Mouse (Mus musculus): Measurements from ENCODE around the gene Xlr4a. TPM values are rescaled to one million over a fixed set of nuclear protein-coding genes. Genes with fewer than 3 reads are reported as not detected.
"Not testable (repeated sequence)": the region's sequence is repeated elsewhere in the genome, so short reads cannot be mapped to it uniquely, and the experiment has no call there.

Xlr4a gene
- polyA plus RNA-seq (2012; rRNA removed): 4.0 and 7.7 TPM in 2 replicates

- not testable (repeated sequence) for H3K27me3 ChIP-seq (ENCODE audit: control insufficient read depth, insufficient read depth, low read length); H3K36me3 ChIP-seq (ENCODE audit: control insufficient read depth, insufficient read depth, low read length); H3K27ac ChIP-seq (ENCODE audit: control insufficient read depth, insufficient read depth, low read length); H3K4me1 ChIP-seq (replicated peaks; ENCODE audit: control insufficient read depth, insufficient read depth, low read length)
- peak within 1 kb of the TSS; percentile 42 for H3K4me3 ChIP-seq (ENCODE audit: control insufficient read depth, insufficient read depth, low read length)
- WGBS: 13% methylated on average over 19 of the region's 19 CpGs
- DNase-seq: peak; percentile 49
These were observed at the start of gene Xlr4a for GRCm38 (mm10) chrX:73082267-73083055. TSS of gene Xlr4a (minus strand) at chrX:73082478.

DNA sequence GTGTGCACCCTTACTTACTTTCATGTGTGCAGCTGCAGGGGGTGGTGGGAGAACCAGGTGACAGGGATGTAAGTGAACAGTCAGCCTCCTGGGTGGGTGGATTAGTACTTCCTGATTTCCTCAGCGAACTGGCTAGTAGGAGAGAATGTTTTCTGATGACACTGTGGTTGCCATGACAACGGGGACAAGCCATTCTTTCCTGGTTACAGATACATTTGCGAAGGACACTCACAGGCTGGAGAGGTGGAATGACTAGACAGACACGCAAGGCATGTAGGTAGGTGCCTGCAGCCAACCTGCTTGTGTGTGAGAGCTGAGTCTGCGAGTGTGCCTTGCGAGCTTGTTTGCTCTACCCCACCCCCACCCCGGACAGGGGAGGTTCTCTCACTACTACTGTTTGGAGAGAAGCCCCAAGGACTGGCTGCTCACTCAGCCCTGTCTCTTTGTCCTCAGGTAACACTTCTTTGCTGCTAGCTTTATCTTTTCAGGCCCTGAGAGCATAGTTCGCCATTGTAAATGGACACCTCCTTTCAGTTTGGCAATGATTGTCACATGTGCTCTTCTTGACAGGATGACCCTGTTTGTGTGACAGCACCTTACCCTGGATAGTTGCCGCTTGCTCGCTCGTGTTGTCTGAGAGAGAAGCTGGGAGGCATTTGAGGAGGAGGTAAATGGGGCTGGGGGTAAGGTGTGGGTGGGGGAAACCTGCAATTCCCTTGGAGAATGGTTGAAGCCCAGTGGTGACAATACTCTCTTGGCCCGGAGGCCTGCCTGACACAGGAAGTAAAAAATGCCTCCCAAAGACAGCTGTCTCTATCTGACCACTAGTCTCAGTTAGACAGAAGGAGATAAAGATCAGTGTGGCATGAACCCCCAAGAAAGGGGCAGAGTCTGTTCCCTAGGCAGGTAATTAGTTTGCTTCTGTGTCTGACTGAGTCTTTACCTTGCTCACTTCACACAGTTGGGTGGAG lies 40.9 kb upstream of the Xlr4a start:
- not testable (repeated sequence) for H3K27ac ChIP-seq (ENCODE audit: control insufficient read depth, insufficient read depth, low read length); H3K4me3 ChIP-seq (ENCODE audit: control insufficient read depth, insufficient read depth, low read length); H3K27me3 ChIP-seq (ENCODE audit: control insufficient read depth, insufficient read depth, low read length); H3K4me1 ChIP-seq (replicated peaks; ENCODE audit: control insufficient read depth, insufficient read depth, low read length); H3K36me3 ChIP-seq (ENCODE audit: control insufficient read depth, insufficient read depth, low read length); DNase-seq
- no CpG with 5 or more reads among the region's 12 CpGs for WGBS

GRCm38 (mm10) chrX:73116747-73117146 lies 34.5 kb upstream of the Xlr4a start, which contains the start of gene Gm14685:
TSS of gene Gm14685 (plus strand) at chrX:73117047.
- not testable (repeated sequence) for DNase-seq; H3K4me1 ChIP-seq (replicated peaks; ENCODE audit: control insufficient read depth, insufficient read depth, low read length); H3K4me3 ChIP-seq (ENCODE audit: control insufficient read depth, insufficient read depth, low read length); H3K27ac ChIP-seq (ENCODE audit: control insufficient read depth, insufficient read depth, low read length); H3K27me3 ChIP-seq (ENCODE audit: control insufficient read depth, insufficient read depth, low read length); H3K36me3 ChIP-seq (ENCODE audit: control insufficient read depth, insufficient read depth, low read length)
- WGBS: no CpG with 5 or more reads among the region's 7 CpGs

GRCm38 (mm10) chrX:73096941-73097508 lies 14.7 kb upstream of the Xlr4a start, which contains the start of gene Xlr3a:
TSS of gene Xlr3a (minus strand) at chrX:73097095.
- 88% methylated on average over 12 of the region's 13 CpGs for WGBS
- not testable (repeated sequence) for H3K27me3 ChIP-seq (ENCODE audit: control insufficient read depth, insufficient read depth, low read length); H3K4me3 ChIP-seq (ENCODE audit: control insufficient read depth, insufficient read depth, low read length); DNase-seq; H3K27ac ChIP-seq (ENCODE audit: control insufficient read depth, insufficient read depth, low read length); H3K4me1 ChIP-seq (replicated peaks; ENCODE audit: control insufficient read depth, insufficient read depth, low read length); H3K36me3 ChIP-seq (ENCODE audit: control insufficient read depth, insufficient read depth, low read length)

- H3K4me3 ChIP-seq (ENCODE audit: control insufficient read depth, insufficient read depth, low read length); H3K27ac ChIP-seq (ENCODE audit: control insufficient read depth, insufficient read depth, low read length); H3K4me1 ChIP-seq (replicated peaks; ENCODE audit: control insufficient read depth, insufficient read depth, low read length); H3K27me3 ChIP-seq (ENCODE audit: control insufficient read depth, insufficient read depth, low read length); H3K36me3 ChIP-seq (ENCODE audit: control insufficient read depth, insufficient read depth, low read length); DNase-seq: not testable (repeated sequence)
- WGBS: no CpG with 5 or more reads among the region's 5 CpGs
These were observed 15.4 kb downstream of the Xlr4a start for GRCm38 (mm10) chrX:73066765-73067312.

GRCm38 (mm10) chrX:73064415-73064793 lies 17.9 kb downstream of the Xlr4a start, which contains the start of gene Pnma3:
TSS of gene Pnma3 (plus strand) at chrX:73064787.
- Histone ChIP-seq H3K27me3 (ENCODE audit: control insufficient read depth, insufficient read depth, low read length) (no peaks in the 10 kb centered on the region), H3K4me3 (ENCODE audit: control insufficient read depth, insufficient read depth, low read length) (no peak within 1 kb of the TSS), H3K27ac (ENCODE audit: control insufficient read depth, insufficient read depth, low read length) (no peak within 1 kb of the TSS), H3K4me1 (replicated peaks; ENCODE audit: control insufficient read depth, insufficient read depth, low read length) (no peaks in the 10 kb centered on the region), H3K36me3 (ENCODE audit: control insufficient read depth, insufficient read depth, low read length) (no peaks in the 10 kb centered on the region)
- DNase-seq: no peak
- no peak for TF ChIP-seq CTCF (IDR thresholded peaks at IDR 0.05; ENCODE audit: borderline replicate concordance, control insufficient read depth, extremely low read depth, insufficient read depth, low read length, poor library complexity)
- no peak for TF ChIP-seq POLR2A (IDR thresholded peaks at IDR 0.05; ENCODE audit: control insufficient read depth, extremely low read depth, insufficient read depth, low read length, poor library complexity)
- WGBS: 30% methylated on average over 5 of the region's 7 CpGs

All from thymus, adult 2 months (tissue).